Comparison of ENCODE assay signal across 8 mouse cellular contexts in genomic region chr13:23622861-23623450, GRCm38 (mm10). TPM values are rescaled to one million over a fixed set of nuclear protein-coding genes. Genes with fewer than 3 reads are reported as not detected.
DNase-seq lines count a peak whose midpoint lies in the region; ATAC-seq and TF ChIP-seq lines count a peak whose summit lies in the region.

No protein-coding gene starts in this region.

- TF ChIP-seq POLR2A in brain, embryonic 14.5 days (IDR thresholded peaks at IDR 0.05; ENCODE audit: borderline replicate concordance, extremely low read depth, insufficient read depth, insufficient read length, poor library complexity, severe bottlenecking) = no peak

- peak overlapping the region; percentile 71 for H3K9ac ChIP-seq in forebrain, embryonic 16.5 days (replicated peaks; ENCODE audit: low read depth, low read length)
- peak overlapping the region; percentile 89 for H3K9ac ChIP-seq in kidney, postnatal 0 days (ENCODE audit: low read depth, low read length)

- H3K4me1 ChIP-seq in forebrain, embryonic 16.5 days (replicated peaks; ENCODE audit: control insufficient read depth, insufficient read depth, low read length) = peaks cover 11% of the 10 kb centered on the region
- peaks cover 3% of the 10 kb centered on the region; the same call in 1 of the 2 replicates for H3K4me1 ChIP-seq in kidney, postnatal 0 days (replicated peaks; ENCODE audit: insufficient read depth, low read length)

- H3K9me3 ChIP-seq in forebrain, embryonic 16.5 days (ENCODE audit: control insufficient read depth, low read length) = no peaks in the 10 kb centered on the region
- H3K9me3 ChIP-seq in kidney, postnatal 0 days (replicated peaks; ENCODE audit: low read length) = no peaks in the 10 kb centered on the region

- ATAC-seq in forebrain, embryonic 16.5 days = no peak
- no peak for ATAC-seq in kidney, postnatal 0 days (replicated peaks; ENCODE audit: low FRiP score, low read depth)

- H3K27me3 ChIP-seq in forebrain, embryonic 16.5 days (replicated peaks; ENCODE audit: control insufficient read depth, insufficient read depth, low read length) = no peaks in the 10 kb centered on the region
- H3K27me3 ChIP-seq in kidney, postnatal 0 days (ENCODE audit: insufficient read depth, low read length) = no peaks in the 10 kb centered on the region

- no peaks in the 10 kb centered on the region for H3K79me2 ChIP-seq in macrophage (ENCODE audit: inconsistent target)

- WGBS in forebrain, embryonic 16.5 days = 27% methylated on average over 7 of the region's 7 CpGs
- 23% methylated on average over 7 of the region's 7 CpGs for WGBS in kidney, postnatal 0 days
- WGBS in macrophage (ENCODE audit: missing documents) = 21% methylated on average over 7 of the region's 7 CpGs

- no peaks in the 10 kb centered on the region for H3K36me3 ChIP-seq in forebrain, embryonic 16.5 days (ENCODE audit: control insufficient read depth, insufficient read depth)
- no peaks in the 10 kb centered on the region for H3K36me3 ChIP-seq in kidney, postnatal 0 days (ENCODE audit: insufficient read depth, low read length)
- H3K36me3 ChIP-seq in macrophage (ENCODE audit: inconsistent target) = no peaks in the 10 kb centered on the region

- DNase-seq in heart, adult 11 months = peak; percentile 86
- DNase-seq in heart, postnatal 25 days (ENCODE audit: low spot score) = no peak
- DNase-seq in brain, embryonic 14.5 days (ENCODE audit: low read depth) = peak; percentile 56
- DNase-seq in kidney, postnatal 0 days (ENCODE audit: low spot score) = peak; percentile 42
- no peak for DNase-seq in left cerebral cortex, adult 18-20 months (ENCODE audit: low spot score in 2 of 2)
- DNase-seq in frontal cortex, postnatal 10 days (ENCODE audit: low spot score in 2 of 2) = no peak

- no peak for TF ChIP-seq CTCF in brain, embryonic 14.5 days (IDR thresholded peaks at IDR 0.05; ENCODE audit: borderline replicate concordance, extremely low read depth, insufficient read depth, insufficient read length)
- no peak for TF ChIP-seq CTCF in kidney, postnatal 0 days (IDR thresholded peaks at IDR 0.05; ENCODE audit: low read depth)

- H3K4me3 ChIP-seq in forebrain, embryonic 16.5 days (replicated peaks; ENCODE audit: low read length) = peak overlapping the region; percentile 69
- peak overlapping the region; percentile 56 for H3K4me3 ChIP-seq in kidney, postnatal 0 days (replicated peaks; ENCODE audit: low read depth, low read length)
- peak overlapping the region; percentile 7; the same call in 1 of the 2 replicates for H3K4me3 ChIP-seq in macrophage (ENCODE audit: inconsistent target)

- intact Hi-C loops in heart, postnatal 25 days (cut with DNase I) = loop anchor here (2.0 to 5.0 kb wide), 3 partner anchors 60 to 1586 kb away; partner anchors contain the start of genes Hist1h2ac, Hist1h2ah and Hist1h2bk

- peak overlapping the region; percentile 98 for H3K27ac ChIP-seq in forebrain, embryonic 16.5 days (ENCODE audit: low read length)
- H3K27ac ChIP-seq in kidney, postnatal 0 days = peak overlapping the region; percentile 96
- peak overlapping the region; percentile 49 for H3K27ac ChIP-seq in macrophage

- peak overlapping the region; percentile 97 for H3K4me2 ChIP-seq in forebrain, embryonic 16.5 days (ENCODE audit: low read length)
- peak overlapping the region; percentile 85 for H3K4me2 ChIP-seq in kidney, postnatal 0 days (ENCODE audit: low read length)

RNA-seq across cellular contexts. Expression of gene Hist1h1e, which starts 0.6 kb away (rescaled TPM):
- 10 to 100 TPM; 35.6 to 42.0 TPM for total RNA-seq in heart, postnatal 25 days (2021)
- 5.8 and 7.8 TPM in 2 replicates for polyA plus RNA-seq in brain, embryonic 14.5 days (2012; rRNA removed)
- 7.0 and 9.9 TPM in 2 replicates for polyA plus RNA-seq in forebrain, embryonic 16.5 days (2015; fragmentation: Nextera tagmentation; extraction: Ambion mirVana)
- polyA plus RNA-seq in kidney, postnatal 0 days (2015; fragmentation: Nextera tagmentation; extraction: Ambion mirVana) = 13.0 and 14.3 TPM in 2 replicates
- total RNA-seq in macrophage (2018; cell fraction: chromatin; rRNA removed) = 10 to 100 TPM in 7 of 26 experiments, 1 to 10 TPM in 19; 1.8 to 37.1 (median 6.3) TPM
- 10 to 100 TPM in 16 of 26 experiments, 1 to 10 TPM in 10; 3.7 to 42.7 (median 11.0) TPM for total RNA-seq in macrophage (2018; cell fraction: cytosol; rRNA removed)
- 10 to 100 TPM in 10 of 26 experiments, 1 to 10 TPM in 16; 1.8 to 50.8 (median 7.9) TPM for total RNA-seq in macrophage (2018; cell fraction: nucleus; rRNA removed)
- 0.16 to 0.34 TPM (median 0.26 TPM) in 3 replicates for polyA plus RNA-seq in macrophage (2018)
- 10 to 100 TPM; 49.2 to 54.0 TPM for total RNA-seq in left cerebral cortex, adult 18-20 months (2021)

RNA-seq across cellular contexts. Expression of gene Hist1h2be, which starts 2.0 kb away (rescaled TPM):
- 10 to 100 TPM; 10.5 to 10.7 TPM for total RNA-seq in heart, postnatal 25 days (2021)
- polyA plus RNA-seq in brain, embryonic 14.5 days (2012; rRNA removed) = 3.5 TPM in 2 replicates
- 2.0 and 2.6 TPM in 2 replicates for polyA plus RNA-seq in forebrain, embryonic 16.5 days (2015; fragmentation: Nextera tagmentation; extraction: Ambion mirVana)
- 0.83 and 0.84 TPM in 2 replicates for polyA plus RNA-seq in kidney, postnatal 0 days (2015; fragmentation: Nextera tagmentation; extraction: Ambion mirVana)
- total RNA-seq in macrophage (2018; cell fraction: chromatin; rRNA removed) = 10 to 100 TPM in 2 of 26 experiments, 1 to 10 TPM in 22, under 1 TPM in 2; 0.46 to 19.2 (median 3.5) TPM
- 10 to 100 TPM in 1 of 26 experiments, 1 to 10 TPM in 25; 2.5 to 10.3 (median 4.0) TPM for total RNA-seq in macrophage (2018; cell fraction: cytosol; rRNA removed)
- 10 to 100 TPM in 4 of 26 experiments, 1 to 10 TPM in 20, under 1 TPM in 2; 0.76 to 14.5 (median 3.5) TPM for total RNA-seq in macrophage (2018; cell fraction: nucleus; rRNA removed)
- 0.35 to 1.0 TPM (median 0.76 TPM) in 3 replicates for polyA plus RNA-seq in macrophage (2018)
- 1 to 10 TPM; 7.9 TPM for total RNA-seq in left cerebral cortex, adult 18-20 months (2021)

RNA-seq across cellular contexts. Expression of gene Hist1h4d, which starts 41.6 kb away (rescaled TPM):
- total RNA-seq in heart, postnatal 25 days (2021) = 10 to 100 TPM; 54.4 to 63.1 TPM
- polyA plus RNA-seq in brain, embryonic 14.5 days (2012; rRNA removed) = 6.5 and 18.7 TPM in 2 replicates
- polyA plus RNA-seq in forebrain, embryonic 16.5 days (2015; fragmentation: Nextera tagmentation; extraction: Ambion mirVana) = 51.0 and 59.0 TPM in 2 replicates
- polyA plus RNA-seq in kidney, postnatal 0 days (2015; fragmentation: Nextera tagmentation; extraction: Ambion mirVana) = 68.3 and 77.0 TPM in 2 replicates
- total RNA-seq in macrophage (2018; cell fraction: chromatin; rRNA removed) = 10 to 100 TPM in 10 of 26 experiments, 1 to 10 TPM in 16; 2.7 to 28.6 (median 6.7) TPM
- 10 to 100 TPM; 15.5 to 74.3 (median 36.1) TPM for total RNA-seq in macrophage (2018; cell fraction: cytosol; rRNA removed)
- 10 to 100 TPM in 21 of 26 experiments, 1 to 10 TPM in 5; 3.5 to 73.2 (median 16.5) TPM for total RNA-seq in macrophage (2018; cell fraction: nucleus; rRNA removed)
- polyA plus RNA-seq in macrophage (2018) = 0.13 TPM in 1 of 3 replicates, not detected in the others
- 100 to 1,000 TPM; 166 to 191 TPM for total RNA-seq in left cerebral cortex, adult 18-20 months (2021)

RNA-seq across cellular contexts. Expression of gene Hist1h3d, which starts 47.4 kb away (rescaled TPM):
- total RNA-seq in heart, postnatal 25 days (2021) = 1 to 10 TPM; 3.4 to 3.6 TPM
- 21.8 and 24.7 TPM in 2 replicates for polyA plus RNA-seq in brain, embryonic 14.5 days (2012; rRNA removed)
- polyA plus RNA-seq in forebrain, embryonic 16.5 days (2015; fragmentation: Nextera tagmentation; extraction: Ambion mirVana) = 2.2 and 2.8 TPM in 2 replicates
- polyA plus RNA-seq in kidney, postnatal 0 days (2015; fragmentation: Nextera tagmentation; extraction: Ambion mirVana) = 2.6 and 4.2 TPM in 2 replicates
- 10 to 100 TPM in 4 of 26 experiments, 1 to 10 TPM in 21, not detected in 1; 1.6 to 20.7 (median 7.1) TPM for total RNA-seq in macrophage (2018; cell fraction: chromatin; rRNA removed)
- 1 to 10 TPM in 25 of 26 experiments, under 1 TPM in 1; 0.99 to 9.3 (median 2.9) TPM for total RNA-seq in macrophage (2018; cell fraction: cytosol; rRNA removed)
- total RNA-seq in macrophage (2018; cell fraction: nucleus; rRNA removed) = 10 to 100 TPM in 5 of 26 experiments, 1 to 10 TPM in 21; 1.2 to 23.8 (median 4.6) TPM
- 0.13 to 1.1 TPM in 2 of 3 replicates, not detected in the other for polyA plus RNA-seq in macrophage (2018)
- 10 to 100 TPM in 1 of 2 experiments, 1 to 10 TPM in 1; 9.3 to 10.4 TPM for total RNA-seq in left cerebral cortex, adult 18-20 months (2021)

RNA-seq across cellular contexts. Expression of gene Hist1h2ad, which starts 48.8 kb away (rescaled TPM):
- total RNA-seq in heart, postnatal 25 days (2021) = 1 to 10 TPM; 2.4 to 4.8 TPM
- 7.2 and 13.6 TPM in 2 replicates for polyA plus RNA-seq in brain, embryonic 14.5 days (2012; rRNA removed)
- 1.2 and 3.4 TPM in 2 replicates for polyA plus RNA-seq in forebrain, embryonic 16.5 days (2015; fragmentation: Nextera tagmentation; extraction: Ambion mirVana)
- polyA plus RNA-seq in kidney, postnatal 0 days (2015; fragmentation: Nextera tagmentation; extraction: Ambion mirVana) = 0.27 and 0.76 TPM in 2 replicates
- 10 to 100 TPM in 13 of 26 experiments, 1 to 10 TPM in 9, not detected in 4; 1.7 to 29.9 (median 13.5) TPM for total RNA-seq in macrophage (2018; cell fraction: chromatin; rRNA removed)
- 10 to 100 TPM in 8 of 26 experiments, 1 to 10 TPM in 18; 1.8 to 22.0 (median 5.7) TPM for total RNA-seq in macrophage (2018; cell fraction: cytosol; rRNA removed)
- 10 to 100 TPM in 6 of 26 experiments, 1 to 10 TPM in 16, not detected in 4; 2.3 to 19.6 (median 6.7) TPM for total RNA-seq in macrophage (2018; cell fraction: nucleus; rRNA removed)
- not detected in 3 replicates for polyA plus RNA-seq in macrophage (2018)
- total RNA-seq in left cerebral cortex, adult 18-20 months (2021) = 10 to 100 TPM in 1 of 2 experiments, 1 to 10 TPM in 1; 6.3 to 11.0 TPM

Comparison
In these comparisons a context has a peak if more than half of its experiments do, and no peak if none do; other contexts are left out.
1. DNase-seq: peak in heart, adult 11 months (single experiment), brain, embryonic 14.5 days (single experiment) and kidney, postnatal 0 days (single experiment); none in heart, postnatal 25 days (single experiment), left cerebral cortex, adult 18-20 months (0 of 2) and frontal cortex, postnatal 10 days (0 of 2).
2. H3K4me3 ChIP-seq: peak in every context shown above with its lines; median percentile 69 in forebrain, embryonic 16.5 days; 56 in kidney, postnatal 0 days; 7 in macrophage.
3. Peak in every context shown above with its lines, with median percentiles within 50 percentile points of each other: H3K27ac ChIP-seq.